Mouse (Mus musculus) gastrocnemius, postnatal 36 days (tissue): ENCODE measurements around the gene Gckr. TPM values are rescaled to one million over a fixed set of nuclear protein-coding genes. Genes with fewer than 3 reads are reported as not detected.

Experiments used
- DNase-seq, 2 experiments: peaks; one replicate each; pipeline ENCODE4 v3.0.0; 2022
- intact Hi-C: fragments of 180-260 bp; cut with DNase I; formaldehyde crosslinking; loops from one replicate; pipeline ENCODE4 v1.15.1; 2025
- long read RNA-seq, 2 experiments: library from polyadenylated mRNA; stranded (forward); transcript quantifications; one replicate each; pipeline ENCODE4 v2.0.0; 2021
- total RNA-seq, 2 experiments: library from RNA; stranded (reverse); gene quantifications; 2 replicates each; pipeline ENCODE4 v1.2.3; 2021

Gene Gckr
- not detected for total RNA-seq
- long read RNA-seq, experiment 1: 0 reads
- long read RNA-seq, experiment 2: 0 reads

GRCm38 (mm10) chr5:31297047-31297757, at the start of gene Gckr:
Gene Gckr (plus strand): TSS chr5:31297443.
- DNase-seq: no peak
- intact Hi-C loops: no loop called here

DNA sequence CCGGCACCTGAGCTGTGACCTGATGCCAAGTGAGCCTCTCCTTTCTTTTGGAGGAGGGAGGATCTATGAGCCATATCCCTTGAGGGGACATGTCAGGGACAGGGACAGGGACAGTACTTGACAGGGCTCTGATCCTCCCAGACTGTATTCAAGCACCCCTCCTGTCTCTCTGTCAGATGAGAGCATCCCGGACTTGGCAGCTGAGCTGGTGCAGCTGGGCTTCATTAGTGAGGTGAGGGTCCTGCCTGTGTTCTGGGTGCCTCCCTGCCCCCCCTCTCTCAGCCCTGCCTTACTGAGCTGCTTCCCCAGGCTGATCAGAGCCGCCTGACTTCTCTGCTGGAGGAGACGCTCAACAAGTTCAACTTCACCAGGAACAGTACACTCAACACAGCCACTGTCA, 46.5 kb upstream of the Gckr start:
- no peak for DNase-seq
- intact Hi-C loops: no loop called here

DNA sequence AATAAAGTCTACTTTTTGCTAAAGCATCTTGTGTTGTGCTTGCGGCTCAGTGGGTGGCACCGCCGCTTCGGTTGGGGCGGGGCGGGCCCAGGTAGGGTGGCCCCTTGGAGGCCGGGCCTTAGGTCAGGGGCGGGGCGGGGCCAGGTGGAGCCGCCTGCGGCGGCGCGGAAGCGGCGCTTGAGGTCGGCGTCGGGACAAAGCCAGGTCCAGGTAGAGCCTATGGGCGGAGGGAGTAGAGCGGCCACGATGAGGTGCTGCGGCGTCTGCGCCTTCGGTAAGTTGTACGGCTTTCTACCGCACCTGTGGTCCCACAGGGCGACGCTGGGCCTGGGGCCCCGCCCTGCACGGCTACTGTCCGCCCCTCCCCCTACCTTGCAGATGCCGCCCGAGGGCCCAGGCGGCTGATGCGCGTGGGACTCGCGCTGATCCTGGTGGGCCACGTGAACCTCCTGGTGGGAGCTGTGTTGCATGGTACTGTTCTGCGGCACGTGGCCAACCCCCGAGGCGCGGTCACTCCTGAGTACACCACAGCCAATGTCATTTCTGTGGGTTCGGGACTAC, 45.6 kb upstream of the Gckr start, which contains the start of gene Krtcap3:
Gene Krtcap3, plus strand, starts transcription at position 151 of the 561 bp plus-strand sequence.
- intact Hi-C loops: no loop called here
- DNase-seq: no peak

GRCm38 (mm10) chr5:31252151-31252550, 45.1 kb upstream of the Gckr start:
- intact Hi-C loops: no loop called here
- DNase-seq: no peak

- intact Hi-C loops: no loop called here
- no peak for DNase-seq
These were observed 44.3 kb upstream of the Gckr start for GRCm38 (mm10) chr5:31252795-31253545.

- DNase-seq: no peak
- intact Hi-C loops: no loop called here
These were observed 43.4 kb upstream of the Gckr start for GRCm38 (mm10) chr5:31253806-31254205.

GRCm38 (mm10) chr5:31254452-31254851, 42.8 kb upstream of the Gckr start:
- intact Hi-C loops: no loop called here
- DNase-seq: peak in 1 of 2 experiments; percentile 20

GRCm38 (mm10) chr5:31254901-31255300, 42.3 kb upstream of the Gckr start:
- DNase-seq: no peak
- intact Hi-C loops: no loop called here

- intact Hi-C loops: no loop called here
- DNase-seq: no peak
These were observed 41.9 kb upstream of the Gckr start for GRCm38 (mm10) chr5:31255381-31255780.

- DNase-seq: no peak
- intact Hi-C loops: no loop called here
These were observed 41.3 kb upstream of the Gckr start for GRCm38 (mm10) chr5:31255971-31256370.

GRCm38 (mm10) chr5:31257616-31258015, 39.6 kb upstream of the Gckr start:
- intact Hi-C loops: no loop called here
- DNase-seq: no peak

DNA sequence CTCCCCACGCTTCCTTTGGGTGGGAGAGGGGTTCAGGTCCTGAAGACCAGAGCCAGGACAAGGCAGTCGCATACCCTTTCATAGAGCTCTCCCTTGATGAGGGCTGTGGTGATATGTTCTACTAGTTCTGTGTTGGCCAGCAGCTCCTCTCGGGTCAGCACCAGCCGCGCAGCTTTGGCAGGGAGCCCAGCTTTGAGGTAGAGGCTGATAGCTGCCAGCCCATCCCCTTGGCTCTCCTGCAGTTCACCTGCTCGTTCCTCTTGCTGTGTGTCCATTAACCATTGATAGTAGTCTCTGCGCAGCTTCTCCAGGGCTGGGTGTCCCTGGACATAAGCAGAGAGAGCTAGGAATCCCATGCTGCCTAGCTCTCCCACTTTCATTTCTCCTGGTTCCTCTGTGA, 31.1 kb upstream of the Gckr start:
- intact Hi-C loops: no loop called here
- no peak for DNase-seq

GRCm38 (mm10) chr5:31267686-31268085, 29.6 kb upstream of the Gckr start:
- no peak for DNase-seq
- intact Hi-C loops: no loop called here

GRCm38 (mm10) chr5:31273018-31273417, 24.2 kb upstream of the Gckr start:
- intact Hi-C loops: no loop called here

DNA sequence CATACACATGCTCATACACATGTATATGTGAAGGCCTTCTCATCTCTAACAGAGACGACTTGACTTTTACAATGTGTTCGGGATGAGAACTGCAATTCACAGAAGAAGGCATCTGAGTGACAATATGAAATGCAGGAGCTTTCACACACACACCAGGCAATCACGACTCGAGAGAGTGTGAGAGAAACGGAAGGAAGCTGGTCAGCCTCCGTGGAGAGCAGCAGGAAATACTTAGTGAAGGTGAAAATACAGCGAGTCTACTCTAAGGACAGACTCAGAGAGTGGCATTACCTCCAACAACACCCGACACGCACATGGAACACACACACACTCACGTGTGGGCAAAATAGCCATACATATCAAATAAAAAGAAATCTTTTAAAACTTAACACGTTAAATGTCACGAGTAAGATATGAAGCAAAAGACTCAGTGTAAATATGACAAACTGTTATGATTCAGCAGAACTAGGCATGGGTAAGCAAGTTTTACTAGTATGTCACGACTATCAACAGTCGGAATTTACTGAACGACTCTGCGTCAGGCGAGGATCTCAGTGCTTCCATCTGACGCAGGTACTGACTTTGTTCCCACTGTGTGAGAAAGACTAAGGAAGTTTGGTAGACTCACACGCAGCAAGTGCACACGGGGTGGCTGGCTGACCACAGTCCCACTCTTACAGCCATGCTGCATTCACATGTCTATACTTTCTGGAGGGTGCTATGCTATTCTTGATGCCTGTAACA, 17.8 kb upstream of the Gckr start:
- no peak for DNase-seq
- intact Hi-C loops: no loop called here

More at GRCm38 (mm10) chr5:31273018-31273417, 24.2 kb upstream of the Gckr start:
- no peak for DNase-seq

GRCm38 (mm10) chr5:31288225-31288624, 9.0 kb upstream of the Gckr start:
- intact Hi-C loops: loop anchor here (5.0 to 10.0 kb wide), 2 partner anchors 46 to 187 kb away; partner anchors contain the start of genes Gm9970 and Nrbp1
- no peak for DNase-seq

GRCm38 (mm10) chr5:31288655-31289054, 8.6 kb upstream of the Gckr start:
- DNase-seq: peak in 1 of 2 experiments; percentile 36
- intact Hi-C loops: loop anchor here (5.0 to 10.0 kb wide), 2 partner anchors 46 to 186 kb away; partner anchors contain the start of genes Gm9970 and Nrbp1

GRCm38 (mm10) chr5:31289626-31290230, 7.5 kb upstream of the Gckr start:
- intact Hi-C loops: loop anchor here (5.0 to 10.0 kb wide), 2 partner anchors 47 to 185 kb away; partner anchors contain the start of genes Gm9970 and Nrbp1
- no peak for DNase-seq

- DNase-seq: peak; percentile 91 to 96
- intact Hi-C loops: no loop called here
These were observed 6.5 kb upstream of the Gckr start, which contains the start of gene Ift172 for GRCm38 (mm10) chr5:31290521-31291360. Gene Ift172 (minus strand): TSS chr5:31291116.
